Mouse (Mus musculus) cerebellum, adult 11 months (tissue): Measurements from ENCODE around the gene Blvrb.

Source experiments
- DNase-seq: peaks from one replicate; pipeline ENCODE4 v3.0.0; 2022

The Blvrb gene

DNA sequence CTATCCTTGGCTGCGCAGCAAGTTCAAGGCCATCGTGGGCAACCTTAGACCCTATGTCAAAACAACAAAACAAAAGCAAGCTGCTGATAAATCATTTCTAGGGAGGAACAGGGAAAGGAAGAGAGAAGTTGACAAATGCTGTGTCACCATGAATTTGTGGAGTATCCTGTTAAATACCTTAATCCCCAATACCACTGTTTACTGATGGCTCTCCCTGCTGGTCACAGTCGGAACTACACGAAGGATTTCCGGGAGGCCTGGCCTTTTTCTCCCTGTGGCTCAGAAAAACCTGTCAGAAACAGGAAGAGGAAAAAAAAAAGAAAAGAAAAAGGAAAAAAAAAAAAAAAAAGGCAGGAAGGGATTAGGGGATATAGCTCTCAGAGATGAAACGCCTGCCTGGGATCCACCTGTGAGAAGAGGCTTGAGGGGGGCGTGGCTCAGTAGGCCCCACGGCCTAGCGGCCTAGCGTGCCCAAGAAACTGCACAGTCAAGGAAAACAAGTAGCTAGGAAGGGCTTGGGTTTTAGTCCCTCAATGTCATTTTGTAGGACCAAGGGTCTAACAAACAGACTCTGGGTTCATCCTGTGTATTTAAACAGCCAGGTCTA is 1.6 kb downstream of the Blvrb start:
- peak; percentile 64 for DNase-seq

DNA sequence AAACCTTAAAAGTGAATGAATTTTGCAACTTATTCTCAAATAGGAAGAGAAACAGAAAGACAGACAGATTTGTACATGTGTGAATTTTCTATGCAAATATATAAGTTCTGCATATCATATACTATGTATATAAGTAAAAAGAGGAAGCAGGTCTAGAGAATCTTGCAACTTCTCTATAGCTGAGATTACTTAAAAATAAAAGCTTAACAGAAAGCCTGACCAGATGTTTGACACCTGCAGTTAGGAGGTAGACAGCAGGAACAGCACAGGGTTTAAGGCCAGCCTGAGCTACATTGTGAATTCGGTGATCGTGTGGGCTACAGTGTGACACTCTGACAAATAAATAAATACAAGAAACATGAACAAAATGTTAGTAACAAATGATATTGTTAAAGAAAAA is 3.6 kb downstream of the Blvrb start:
- DNase-seq: no peak

DNA sequence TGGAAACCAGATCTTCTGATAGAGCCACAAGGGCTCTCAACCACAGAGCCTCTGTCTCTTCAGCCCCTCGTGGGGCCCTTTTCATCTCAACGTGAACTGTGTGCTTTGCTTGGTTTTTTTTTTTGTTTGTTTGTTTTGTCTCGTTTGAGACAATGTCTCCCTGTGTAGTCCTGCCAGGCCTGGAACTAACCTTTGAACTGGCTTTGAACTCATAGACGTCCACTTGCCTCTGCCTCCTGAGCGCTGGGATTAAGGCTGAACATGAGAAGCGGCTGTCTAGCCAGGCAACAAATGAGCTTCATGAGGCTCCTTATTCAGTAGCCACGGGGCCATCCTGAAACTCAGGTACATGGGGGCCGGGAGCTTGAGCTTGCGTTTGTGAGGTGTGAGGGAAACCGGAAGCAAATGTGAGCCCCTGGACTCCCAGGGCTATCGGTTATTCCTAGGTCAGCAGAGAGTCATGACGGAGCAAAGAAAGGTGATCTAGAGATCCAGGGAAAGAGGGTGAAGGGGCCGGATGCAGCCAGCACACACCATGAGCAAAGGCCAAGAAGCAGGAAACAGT is 4.5 kb downstream of the Blvrb start:
- no peak for DNase-seq

DNA sequence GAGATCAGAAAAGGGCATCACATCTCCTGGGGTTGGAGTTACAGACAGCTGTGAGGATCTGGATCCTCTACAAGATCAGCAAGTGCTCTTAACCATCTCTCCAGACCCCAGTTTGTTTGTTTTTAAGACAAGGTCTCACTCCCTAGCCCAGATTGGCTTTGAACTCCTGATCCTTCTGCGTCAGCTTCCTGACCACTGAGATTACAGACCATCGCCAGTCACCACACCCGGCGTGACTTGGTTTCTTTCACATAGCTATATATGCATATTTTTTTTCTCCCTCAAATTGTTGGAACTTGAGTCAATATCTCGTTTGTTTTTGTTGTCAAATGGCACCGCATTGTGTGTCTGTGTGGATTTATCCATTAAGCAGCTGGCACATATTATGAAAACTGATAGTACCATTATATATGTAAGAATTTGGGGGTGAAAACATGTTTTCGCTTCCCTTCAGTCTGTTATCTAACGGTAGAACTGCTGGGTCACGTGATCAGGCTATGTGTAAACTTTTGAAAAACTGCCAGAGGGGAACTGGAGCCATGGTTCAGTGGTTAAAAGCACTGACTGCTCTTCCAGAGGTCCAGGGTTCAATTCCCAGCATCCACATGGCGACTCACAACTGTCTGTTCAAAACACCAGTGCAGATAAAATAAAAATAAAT is 6.8 kb downstream of the Blvrb start:
- DNase-seq: no peak

DNA sequence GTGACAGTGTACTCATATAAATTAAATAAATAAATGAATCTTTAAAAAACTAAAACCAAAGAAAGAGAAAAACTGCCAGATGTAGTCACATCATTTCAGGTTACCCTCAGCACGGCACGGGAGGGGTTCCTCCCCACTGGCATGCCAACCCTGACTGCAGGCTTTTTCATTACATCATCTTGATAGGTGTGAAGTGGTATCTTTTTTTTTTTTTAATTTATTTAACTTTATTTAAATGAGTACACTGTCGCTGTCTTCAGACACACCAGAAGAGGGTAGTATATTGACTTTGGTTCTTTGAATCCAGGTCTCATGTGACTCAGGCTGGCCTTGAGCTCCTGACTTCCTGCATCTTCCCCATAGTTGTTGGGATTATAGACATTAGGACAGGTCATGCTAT is 7.5 kb downstream of the Blvrb start:
- DNase-seq: no peak

DNA sequence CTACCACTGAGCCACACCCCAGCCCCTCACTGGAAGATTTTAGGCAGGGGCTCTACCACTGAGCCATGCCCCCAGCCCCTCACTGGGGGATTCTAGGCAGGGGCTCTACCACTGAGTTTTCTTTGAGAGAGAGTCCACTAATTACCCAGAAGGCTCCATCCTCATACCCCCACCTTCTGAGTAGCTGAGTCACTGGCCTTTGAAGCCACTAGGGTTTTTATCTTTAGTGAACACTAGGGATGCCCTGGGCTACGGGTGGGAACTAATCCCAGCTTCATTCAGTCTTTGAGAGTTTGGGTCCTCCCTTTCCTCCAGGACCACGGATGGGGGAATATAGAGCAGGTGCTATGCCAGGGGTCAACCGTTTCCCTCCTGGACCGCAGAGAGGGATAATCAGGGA is 10.8 kb downstream of the Blvrb start:
- no peak for DNase-seq

DNA sequence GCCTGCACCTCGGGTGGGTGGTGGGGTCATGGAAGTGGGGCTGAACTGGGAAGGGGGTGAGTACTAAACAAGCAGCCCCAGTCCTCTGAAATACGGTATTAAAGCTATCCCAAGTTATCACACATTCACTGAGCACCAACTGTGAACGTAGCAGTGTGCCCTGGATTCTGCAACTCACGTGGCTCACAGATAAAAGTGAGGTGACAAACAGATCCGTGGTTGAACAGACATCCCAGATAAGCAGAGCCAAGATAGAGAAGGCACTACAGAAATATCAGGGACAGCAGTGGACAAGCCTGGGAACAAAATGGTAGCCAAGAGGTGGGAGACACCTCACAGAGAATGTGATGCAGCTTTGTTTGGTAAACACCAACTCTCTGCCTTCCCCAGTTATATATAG is 11.9 kb downstream of the Blvrb start:
- no peak for DNase-seq

DNA sequence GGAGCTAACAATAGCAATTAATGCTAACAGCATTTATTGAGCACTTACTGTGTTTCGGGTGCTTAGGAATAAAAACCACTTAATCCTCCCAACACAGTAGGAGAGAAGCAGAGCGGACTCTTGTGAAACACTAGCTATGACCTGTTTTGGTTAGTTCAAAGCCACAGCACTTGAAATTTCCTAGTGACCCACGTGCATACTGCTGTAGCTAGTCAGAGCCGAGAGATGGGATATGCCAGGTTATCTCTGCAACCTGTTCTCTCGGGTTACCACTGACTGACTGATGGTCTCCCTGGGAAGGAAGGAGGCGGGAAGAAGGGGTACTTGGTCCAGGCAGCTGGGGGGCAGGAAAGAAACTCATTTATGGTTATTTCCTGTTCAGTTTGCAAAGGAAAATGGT is 12.7 kb downstream of the Blvrb start:
- no peak for DNase-seq

DNA sequence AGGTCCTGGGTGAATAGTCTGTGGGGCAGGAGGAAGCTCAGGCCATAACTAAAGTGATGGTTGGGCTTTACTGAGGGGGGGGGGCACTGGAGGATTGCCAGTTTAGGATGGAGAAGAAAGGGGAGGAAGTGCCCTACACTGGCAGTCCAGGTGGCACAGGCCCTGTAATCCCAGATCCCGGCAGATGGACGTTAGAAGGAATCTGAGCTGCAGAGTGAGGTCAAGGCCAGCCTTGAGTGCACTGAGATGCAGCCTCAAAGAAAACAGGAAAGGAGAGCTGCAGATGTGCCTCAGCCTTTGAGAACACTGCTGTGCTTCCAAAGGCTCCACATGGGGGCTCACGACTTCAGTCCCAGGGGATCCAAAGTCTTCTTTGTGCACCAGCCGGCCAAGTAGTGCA is 19.9 kb downstream of the Blvrb start:
- DNase-seq: no peak

DNA sequence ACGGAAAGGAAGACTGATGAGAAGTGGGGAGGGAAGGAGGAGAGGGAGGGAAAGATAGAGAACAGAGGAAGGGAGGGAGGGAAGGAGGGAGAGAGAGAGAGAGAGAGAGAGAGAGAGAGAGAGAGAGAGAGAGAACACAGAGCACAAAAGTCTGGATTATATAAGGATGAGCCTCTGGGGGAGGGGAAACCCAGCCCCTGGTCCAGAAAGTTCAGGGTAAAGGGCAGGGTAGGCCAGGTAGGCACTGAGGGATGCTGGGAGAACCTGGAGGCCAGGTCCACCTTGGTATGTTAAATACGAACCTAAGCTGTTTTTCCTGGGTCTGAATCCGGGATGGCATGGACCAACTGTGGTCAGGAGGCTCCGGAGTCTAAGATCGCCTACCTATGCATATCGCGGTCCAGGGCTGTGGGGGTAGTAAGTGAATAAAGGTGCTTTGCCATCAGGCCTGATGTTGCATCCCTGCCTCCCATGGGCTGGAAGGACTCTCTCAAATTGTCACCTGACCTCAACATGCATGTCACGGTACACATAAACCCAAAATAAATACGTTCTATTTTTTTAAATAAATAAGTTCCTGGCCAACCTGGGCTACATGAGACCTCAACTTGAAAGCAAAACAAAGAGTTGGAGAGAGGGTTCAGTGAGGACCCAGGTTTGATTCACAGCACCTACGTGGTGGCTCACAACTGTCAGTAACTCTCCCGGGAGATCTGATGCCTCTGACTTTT is 23.8 kb downstream of the Blvrb start:
- DNase-seq: no peak

DNA sequence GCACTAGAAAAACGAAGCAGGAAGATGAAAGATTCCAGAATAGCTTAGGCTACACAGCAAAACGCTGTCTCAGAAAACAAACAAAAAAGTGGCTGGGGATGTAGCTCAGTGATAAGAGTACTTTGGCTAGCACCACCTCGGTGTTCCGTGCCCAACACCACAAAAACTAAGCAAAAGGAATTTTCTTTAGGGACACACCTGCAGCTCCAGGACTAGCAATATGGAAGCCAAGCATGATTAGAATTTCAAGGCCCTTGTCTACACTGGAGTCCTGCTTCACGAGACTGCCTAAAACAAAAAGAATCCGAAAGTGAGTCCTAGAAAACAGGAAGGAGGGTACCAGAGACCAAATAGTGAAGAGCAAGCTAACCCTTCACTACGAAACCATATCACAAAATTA is 24.8 kb downstream of the Blvrb start:
- DNase-seq: no peak

DNA sequence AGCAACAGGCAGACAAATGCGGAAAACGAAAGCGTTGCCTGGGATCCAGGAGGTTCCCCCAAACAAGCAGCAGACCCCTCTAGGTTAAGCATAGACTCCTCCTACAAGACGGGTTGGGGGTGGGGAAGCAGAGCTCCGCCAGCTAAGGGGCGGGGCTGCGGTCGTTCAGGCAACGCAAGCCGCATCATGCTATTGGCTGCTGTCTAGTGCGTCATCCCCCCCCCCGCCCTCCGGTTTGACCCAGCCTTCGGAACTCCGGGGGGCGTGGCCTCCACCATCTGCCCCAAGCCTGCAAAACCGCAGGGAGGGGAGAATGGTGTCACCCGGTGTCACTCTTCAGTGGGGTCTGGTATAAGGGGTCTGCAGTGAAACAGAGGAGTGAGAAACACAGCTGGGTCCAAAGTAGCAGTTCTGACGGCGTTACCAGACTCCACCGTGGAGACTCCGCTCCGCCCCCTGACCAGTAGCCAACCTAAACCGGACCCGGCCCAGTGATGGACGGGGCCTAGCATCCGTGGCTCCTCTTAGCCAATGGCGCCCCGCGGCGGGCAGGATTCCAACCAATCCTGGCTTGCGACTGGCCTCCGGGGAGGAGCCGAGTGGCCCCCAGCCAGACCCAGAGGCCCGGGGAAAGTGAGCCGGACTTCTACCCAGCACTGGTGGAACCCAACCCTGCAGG is 25.5 kb downstream of the Blvrb start, which contains the start of gene Sertad3:
Gene Sertad3, plus strand, starts transcription at position 613 of the 679 bp plus-strand sequence.
- peak; percentile 99 for DNase-seq

DNA sequence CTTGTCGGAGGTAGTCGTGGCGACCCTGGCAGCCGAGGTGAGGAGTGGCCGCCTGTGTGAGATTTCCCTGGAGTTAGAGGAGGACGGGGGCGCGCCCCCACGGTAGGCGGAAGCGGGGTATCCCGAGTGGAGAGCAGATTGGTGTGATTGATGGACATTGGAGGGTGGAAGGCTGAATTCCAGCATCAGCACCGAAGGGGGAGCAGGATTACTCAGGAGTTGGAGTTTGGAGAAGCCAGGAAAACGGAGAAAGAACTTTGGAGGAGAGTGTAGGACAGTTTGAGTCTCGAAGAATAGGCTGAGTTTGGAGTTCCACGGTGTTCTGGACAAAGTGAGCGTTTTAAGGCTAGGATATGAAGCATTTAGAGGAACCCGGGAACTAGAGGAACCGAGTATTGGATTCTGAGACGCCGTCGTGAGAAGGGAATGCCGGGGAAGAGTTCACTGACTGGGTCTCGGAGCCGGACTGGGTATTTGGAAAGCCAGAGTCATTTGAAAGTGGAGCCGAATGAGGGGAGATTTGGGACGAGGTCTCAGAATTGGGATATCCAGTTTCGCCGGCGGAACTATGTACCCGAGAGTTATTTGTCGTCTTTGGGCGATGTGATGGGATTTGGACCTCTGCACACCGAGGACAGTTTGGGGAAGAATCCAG is 26.2 kb downstream of the Blvrb start:
- DNase-seq: no peak

DNA sequence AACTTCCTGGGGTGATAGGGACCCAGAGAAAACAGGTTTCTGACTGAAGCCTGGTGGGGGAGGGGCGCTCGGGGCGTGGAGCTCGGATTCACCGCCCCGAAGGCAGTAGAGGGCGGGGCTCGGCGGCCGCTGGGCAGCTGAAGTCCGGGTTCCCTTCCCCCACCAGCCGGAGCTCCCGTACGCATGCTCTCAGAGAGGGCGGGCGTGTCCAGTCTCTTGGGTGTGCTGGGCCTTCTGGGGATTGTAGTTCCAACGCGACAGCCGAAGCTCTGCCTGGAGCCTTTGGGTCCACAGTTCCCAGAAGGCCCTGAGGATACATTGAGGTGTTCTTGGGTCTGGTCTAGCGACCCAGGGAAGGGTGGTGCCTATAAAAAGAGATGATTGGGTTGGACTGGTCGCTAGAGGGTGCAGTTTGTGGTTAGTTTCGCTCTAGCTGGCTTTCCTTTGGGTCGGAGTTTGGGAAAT is 26.7 kb downstream of the Blvrb start:
- DNase-seq: peak; percentile 96

DNA sequence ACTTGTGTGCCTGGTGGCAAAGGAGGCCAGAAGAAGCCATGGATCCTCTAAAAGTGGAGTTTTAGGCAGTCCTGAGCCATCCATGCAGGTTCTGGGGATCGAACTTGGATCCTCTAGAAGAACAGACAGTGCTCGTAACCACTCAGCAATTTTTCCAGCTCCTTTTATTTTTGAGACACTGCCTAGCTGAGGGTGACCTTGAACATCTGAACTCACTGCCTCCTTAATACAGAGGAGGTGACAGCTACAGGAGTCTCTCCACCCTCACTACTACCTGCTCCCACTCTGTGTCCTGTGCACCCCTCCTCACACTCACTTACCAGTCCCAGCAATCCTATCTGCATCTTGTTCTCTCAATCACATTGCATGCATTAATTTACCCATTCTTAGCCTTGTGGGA is 27.8 kb downstream of the Blvrb start:
- DNase-seq: no peak

DNA sequence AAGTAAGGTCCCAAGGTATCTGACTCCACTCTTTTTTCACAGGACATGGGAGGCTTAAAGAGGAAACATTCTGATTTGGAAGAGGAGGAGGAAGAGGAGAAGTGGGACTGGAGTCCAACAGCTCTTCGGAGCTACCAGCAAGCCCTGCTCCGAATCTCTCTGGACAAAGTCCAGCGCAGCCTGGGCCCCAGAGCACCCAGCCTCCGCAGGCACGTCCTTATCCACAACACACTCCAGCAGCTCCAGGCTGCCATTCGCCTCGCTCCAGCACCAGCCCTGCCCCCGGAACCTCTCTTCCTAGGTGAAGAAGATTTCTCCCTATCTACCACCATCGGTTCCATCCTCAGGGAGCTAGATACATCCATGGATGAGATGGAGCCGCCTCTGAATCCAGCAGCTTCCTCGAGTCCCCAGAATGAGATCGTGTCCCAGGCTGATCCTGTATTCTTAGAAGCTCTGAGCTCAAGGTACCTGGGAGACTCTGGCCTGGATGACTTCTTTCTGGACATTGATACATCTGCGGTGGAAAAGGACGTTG is 28.4 kb downstream of the Blvrb start:
- no peak for DNase-seq

DNA sequence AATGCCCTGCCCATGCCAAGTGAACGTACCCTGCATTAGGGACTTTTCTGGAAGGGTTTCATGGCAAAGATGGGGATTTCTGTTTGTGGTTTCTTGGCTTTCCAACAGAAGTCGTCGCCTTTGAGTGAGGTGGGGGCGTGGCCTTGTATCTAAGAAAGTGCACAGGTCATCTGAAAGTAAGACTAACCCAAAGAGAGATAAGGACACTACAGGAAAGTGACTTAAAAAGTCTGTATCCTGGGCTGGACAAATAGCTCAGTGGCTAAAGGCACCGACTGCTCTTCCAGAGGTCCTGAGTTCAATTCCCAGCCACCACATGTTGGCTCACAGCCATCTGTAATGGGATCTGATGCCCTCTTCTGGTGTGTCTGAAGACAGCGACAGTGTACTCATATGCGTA is 30.8 kb downstream of the Blvrb start:
- DNase-seq: no peak

DNA sequence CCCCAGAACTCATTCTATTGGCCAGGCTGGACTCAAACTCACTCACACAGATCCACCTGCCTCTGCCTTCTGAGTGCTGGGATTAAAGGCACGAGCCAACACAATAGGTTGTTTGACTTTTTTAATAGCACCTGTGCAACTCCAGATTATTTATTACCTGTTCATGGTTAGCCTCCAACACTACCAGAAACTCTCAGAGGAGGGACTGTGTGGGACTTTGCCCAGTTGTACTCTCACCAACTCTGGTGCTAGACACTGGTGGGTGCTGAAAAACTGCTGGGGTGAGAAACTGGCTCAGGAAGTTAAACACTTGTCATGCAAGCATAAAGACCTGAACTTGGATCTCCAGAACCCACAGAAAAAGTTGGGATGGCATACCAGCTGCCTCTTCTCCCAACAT is 32.0 kb downstream of the Blvrb start:
- DNase-seq: no peak

DNA sequence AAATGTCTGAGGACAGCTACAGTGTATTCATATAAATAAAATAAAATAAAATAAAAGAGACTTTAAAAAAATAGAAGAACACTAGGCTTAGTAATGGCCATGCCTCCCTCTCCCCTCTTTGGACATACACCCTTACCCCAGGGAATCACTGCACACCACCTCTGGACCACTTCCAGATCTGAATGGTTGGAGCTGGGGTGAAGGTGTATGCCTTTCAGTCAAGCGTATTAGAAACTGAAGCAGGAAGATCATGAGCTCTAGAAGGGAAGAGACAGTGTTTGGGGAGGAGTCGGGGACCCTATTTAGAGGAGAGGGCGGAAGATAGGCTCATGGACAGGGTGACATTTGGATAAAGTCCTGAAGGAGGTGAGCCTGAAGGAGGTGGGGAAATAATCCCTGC is 32.7 kb downstream of the Blvrb start:
- no peak for DNase-seq

DNA sequence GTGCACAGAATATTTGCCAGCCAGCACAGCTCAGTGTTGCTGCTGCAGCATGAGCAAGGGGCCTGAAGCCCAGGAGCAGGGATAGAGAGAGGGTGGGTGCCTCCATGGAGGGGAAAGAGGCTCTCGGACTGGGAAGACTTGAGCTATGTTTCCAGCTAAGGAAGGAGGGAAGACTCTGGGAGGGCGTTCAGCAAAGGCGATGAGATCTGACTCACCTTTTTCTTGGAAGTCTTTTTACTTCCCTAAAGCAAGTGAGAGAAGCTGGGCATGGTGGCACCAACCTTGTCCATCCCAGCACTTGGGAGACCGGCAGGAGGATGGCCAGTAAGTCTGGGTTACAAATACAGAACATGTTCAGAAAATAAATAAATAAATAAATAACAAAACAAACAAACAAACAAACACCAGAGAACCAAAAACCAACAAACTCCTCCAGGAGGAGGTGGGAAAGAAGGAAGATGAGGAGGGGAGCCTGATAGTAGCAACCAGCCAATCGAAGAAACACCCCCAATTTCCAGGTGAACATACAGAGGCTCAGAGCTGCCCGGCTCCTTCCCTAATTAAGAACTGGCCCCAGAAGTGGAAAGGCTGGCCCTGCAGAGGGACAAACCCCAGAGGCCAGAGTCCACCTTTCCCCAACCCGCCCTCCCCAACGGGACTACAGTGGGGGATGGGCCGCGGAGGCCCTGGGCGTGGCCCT is 33.3 kb downstream of the Blvrb start:
- DNase-seq: no peak

DNA sequence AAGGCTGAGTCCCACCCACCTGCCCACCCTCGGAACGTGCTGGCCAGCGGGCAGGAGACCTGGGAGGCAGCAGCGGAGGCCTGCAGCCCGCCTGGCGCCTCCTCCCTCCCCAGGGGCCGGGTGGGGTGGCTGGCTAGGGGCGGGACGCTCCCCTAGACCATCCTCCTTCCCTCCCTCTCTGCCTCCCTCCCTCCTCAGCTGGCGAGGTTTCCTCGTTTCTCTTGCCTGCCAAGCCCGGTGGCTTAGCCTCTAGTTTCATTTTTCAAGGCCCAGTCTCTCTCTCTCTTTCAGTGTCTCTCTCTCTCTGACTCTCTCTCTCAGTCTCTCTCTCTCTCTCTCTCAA is 33.8 kb downstream of the Blvrb start:
- peak; percentile 74 for DNase-seq

DNA sequence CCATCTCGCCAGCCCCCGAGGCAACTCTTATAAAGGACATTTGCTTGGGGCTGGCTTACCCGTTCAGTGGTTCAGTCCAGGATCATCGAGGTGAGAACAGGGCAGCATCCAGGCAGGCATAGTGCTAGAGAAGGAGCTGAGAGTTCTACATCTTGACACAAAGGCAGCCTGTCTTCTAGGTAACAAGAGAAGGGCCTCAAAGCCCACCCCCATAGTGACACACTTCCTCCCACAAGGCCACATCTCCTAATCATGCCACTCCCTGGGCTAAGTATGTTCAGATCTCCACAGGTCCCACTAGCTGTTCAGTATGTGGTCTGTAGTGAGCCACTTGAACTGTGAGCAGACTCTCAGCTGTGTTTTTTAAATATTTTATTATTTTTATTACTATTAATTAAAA is 36.1 kb downstream of the Blvrb start:
- DNase-seq: no peak
